Mouse (Mus musculus) adrenal gland, postnatal 14 days (tissue): Measurements from ENCODE around the gene Gm9821. TPM values are rescaled to one million over a fixed set of nuclear protein-coding genes. Genes with fewer than 3 reads are reported as not detected.

Experiments
- DNase-seq: peaks from one replicate; pipeline ENCODE4 v3.0.0; 2021; ENCODE audit warnings: mixed read lengths
- long read RNA-seq, 2 experiments: library from polyadenylated mRNA; stranded (forward); transcript quantifications; one replicate each; pipeline ENCODE4 v2.0.0; 2021
- total RNA-seq: library from RNA; stranded (reverse); gene quantifications from 2 replicates; pipeline ENCODE4 v1.2.3, GENCODE M21; 2021

Gene Gm9821
- total RNA-seq: not detected in 2 replicates
- long read RNA-seq, experiment 1: 0 reads
- long read RNA-seq, experiment 2: 0 reads

- no peak for DNase-seq
These were observed at the start of gene Gm9821 for GRCm38 (mm10) chr2:91945483-91945882. TSS of gene Gm9821 (plus strand) at chr2:91945703.

- no peak for DNase-seq
These were observed 47.5 kb upstream of the Gm9821 start for GRCm38 (mm10) chr2:91897968-91898367.

GRCm38 (mm10) chr2:91899141-91899540 lies 46.4 kb upstream of the Gm9821 start:
- DNase-seq: no peak

GRCm38 (mm10) chr2:91900431-91900830 lies 45.1 kb upstream of the Gm9821 start:
- DNase-seq: no peak

- no peak for DNase-seq
These were observed 43.2 kb upstream of the Gm9821 start for GRCm38 (mm10) chr2:91902336-91902735.

- DNase-seq: no peak
These were observed 42.2 kb upstream of the Gm9821 start for GRCm38 (mm10) chr2:91903171-91903925.

GRCm38 (mm10) chr2:91904618-91905307 lies 40.7 kb upstream of the Gm9821 start:
- no peak for DNase-seq

- peak; percentile 75 for DNase-seq
These were observed 39.4 kb upstream of the Gm9821 start for GRCm38 (mm10) chr2:91906141-91906540.

GRCm38 (mm10) chr2:91912616-91913015 lies 32.9 kb upstream of the Gm9821 start:
- no peak for DNase-seq

GRCm38 (mm10) chr2:91913328-91914110 lies 32.0 kb upstream of the Gm9821 start:
- DNase-seq: no peak

GRCm38 (mm10) chr2:91916346-91916977 lies 29.0 kb upstream of the Gm9821 start:
- DNase-seq: no peak

- no peak for DNase-seq
These were observed 28.4 kb upstream of the Gm9821 start for GRCm38 (mm10) chr2:91917096-91917495.

GRCm38 (mm10) chr2:91920130-91920529 lies 25.4 kb upstream of the Gm9821 start:
- no peak for DNase-seq

- DNase-seq: peak; percentile 91
These were observed 24.2 kb upstream of the Gm9821 start for GRCm38 (mm10) chr2:91921181-91921789.

- DNase-seq: peak; percentile 77
These were observed 23.5 kb upstream of the Gm9821 start for GRCm38 (mm10) chr2:91921790-91922570.

- DNase-seq: no peak
These were observed 22.7 kb upstream of the Gm9821 start for GRCm38 (mm10) chr2:91922586-91923414.

- peak; percentile 90 for DNase-seq
These were observed 21.8 kb upstream of the Gm9821 start for GRCm38 (mm10) chr2:91923415-91924337.

GRCm38 (mm10) chr2:91924726-91925125 lies 20.8 kb upstream of the Gm9821 start:
- DNase-seq: no peak

GRCm38 (mm10) chr2:91925442-91925841 lies 20.1 kb upstream of the Gm9821 start:
- DNase-seq: no peak
